Mouse (Mus musculus) CH12.LX (cell line): ENCODE measurements around the gene Gm49486.

ENCODE experiments used
- CHD2 ChIP-seq: IDR thresholded peaks from 2 replicates; pipeline ENCODE4 v1.6.1; 2011; ENCODE audit warnings: low read length, improper control_type of control experiment
- CTCF ChIP-seq, 2 experiments: IDR thresholded peaks in 1 of 2; conservative IDR thresholded peaks in 1 of 2; 2 replicates each; pipeline ENCODE4 v1.5.1; 2011 to 2012; ENCODE audit warnings: low read depth in 2 of 2, low read length in 2 of 2, improper control_type of control experiment in 1 of 2, inconsistent platforms in 1 of 2, mild to moderate bottlenecking in 1 of 2, moderate library complexity in 1 of 2
- EP300 ChIP-seq: IDR thresholded peaks from 2 replicates; pipeline ENCODE4 v1.6.1; 2011; ENCODE audit warnings: low read length, improper control_type of control experiment
- GABPA ChIP-seq: IDR thresholded peaks from 2 replicates; pipeline ENCODE4 v1.6.1; 2012; ENCODE audit warnings: low read depth, low read length, improper control_type of control experiment, inconsistent platforms; ENCODE audit not compliant: insufficient replicate concordance
- JUND ChIP-seq: conservative IDR thresholded peaks from 2 replicates; pipeline ENCODE4 v1.6.1; 2011; ENCODE audit warnings: low read depth, low read length, improper control_type of control experiment
- MAFK ChIP-seq: IDR thresholded peaks from 2 replicates; pipeline ENCODE4 v1.6.1; 2011; ENCODE audit warnings: low read length, improper control_type of control experiment; ENCODE audit not compliant: insufficient replicate concordance
- MAX ChIP-seq: IDR thresholded peaks from 2 replicates; pipeline ENCODE4 v1.6.1; 2011; ENCODE audit warnings: low read length, improper control_type of control experiment
- MEF2A ChIP-seq: IDR thresholded peaks from 2 replicates; pipeline ENCODE4 v1.6.1; 2014; ENCODE audit warnings: low read depth, mild to moderate bottlenecking, inconsistent platforms, low read length, improper control_type of control experiment, borderline replicate concordance
- POLR2A ChIP-seq: IDR thresholded peaks from 2 replicates; pipeline ENCODE4 v1.6.1; 2011; ENCODE audit warnings: low read depth, mild to moderate bottlenecking, improper control_type of control experiment, low read length
- SMC3 ChIP-seq: IDR thresholded peaks from 2 replicates; pipeline ENCODE4 v1.6.1; 2011; ENCODE audit warnings: low read depth, low read length, improper control_type of control experiment
- TBP ChIP-seq: conservative IDR thresholded peaks from 2 replicates; pipeline ENCODE4 v1.6.1; 2011; ENCODE audit warnings: low read depth, low read length, improper control_type of control experiment

GRCm38 (mm10) chr15:79286141-79286540, 57.0 kb downstream of the Gm49486 start:
- no peak for TF ChIP-seq EP300
- TF ChIP-seq CTCF (conservative IDR thresholded peaks at IDR 0.05 in 1 of 2, IDR thresholded peaks at IDR 0.05 in 1 of 2; ENCODE audit: low read depth in 2 of 2, low read length in 2 of 2) = no peak
- no peak for TF ChIP-seq MAFK
- TF ChIP-seq POLR2A = no peak
- TF ChIP-seq CHD2 = no peak
- no peak for TF ChIP-seq GABPA
- TF ChIP-seq TBP = no peak
- TF ChIP-seq MEF2A = no peak
- no peak for TF ChIP-seq MAX
- TF ChIP-seq JUND = no peak
- no peak for TF ChIP-seq SMC3
